Mouse (Mus musculus): ENCODE measurements at regions not wholly inside any gene's neighbourhood (a gene's known extent, or its start where the extent isn't known, plus 50 kb on each side); places are given as distances from the start of the nearest gene placed in this dataset.

DNA sequence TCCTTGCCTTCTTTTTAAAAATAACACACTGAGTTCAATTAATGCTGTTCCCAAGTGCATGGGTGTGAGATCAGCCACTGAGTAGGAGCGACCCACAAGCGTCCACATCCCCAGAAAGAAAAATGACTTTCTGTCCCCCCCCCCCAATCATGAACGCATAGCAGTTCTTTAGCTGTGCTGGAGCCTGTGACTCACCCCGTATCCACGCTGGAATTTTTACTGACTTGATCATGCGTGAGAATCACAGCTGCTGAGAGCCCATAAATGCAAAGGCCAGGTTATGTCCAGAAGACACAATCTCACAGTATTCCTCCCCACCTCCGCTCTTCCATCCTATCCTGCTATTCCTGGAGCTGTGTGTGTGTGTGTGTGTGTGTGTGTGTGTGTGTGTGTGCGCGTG is 53.3 kb downstream of the Fos start:
- DNase-seq = no peak

DNA sequence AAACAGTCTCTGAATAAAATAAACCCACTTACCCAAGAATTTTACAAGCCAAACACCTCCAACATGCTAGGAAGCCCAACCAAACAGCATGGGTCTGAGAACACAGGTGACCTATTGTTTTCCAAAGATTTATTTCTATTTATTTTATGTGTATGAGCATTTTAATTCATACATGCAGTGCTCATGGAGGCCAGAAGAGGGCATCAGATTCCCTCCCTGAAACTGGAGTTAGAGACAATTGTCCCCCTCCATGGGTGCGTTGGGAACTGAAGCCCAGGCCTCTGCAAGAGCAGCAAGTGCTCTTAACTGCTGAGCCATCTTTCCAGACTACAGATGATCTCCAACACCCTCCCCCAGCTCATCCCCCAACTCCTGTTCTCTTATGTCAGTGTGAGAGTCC is 57.9 kb downstream of the Fos start:
- DNase-seq = no peak

DNA sequence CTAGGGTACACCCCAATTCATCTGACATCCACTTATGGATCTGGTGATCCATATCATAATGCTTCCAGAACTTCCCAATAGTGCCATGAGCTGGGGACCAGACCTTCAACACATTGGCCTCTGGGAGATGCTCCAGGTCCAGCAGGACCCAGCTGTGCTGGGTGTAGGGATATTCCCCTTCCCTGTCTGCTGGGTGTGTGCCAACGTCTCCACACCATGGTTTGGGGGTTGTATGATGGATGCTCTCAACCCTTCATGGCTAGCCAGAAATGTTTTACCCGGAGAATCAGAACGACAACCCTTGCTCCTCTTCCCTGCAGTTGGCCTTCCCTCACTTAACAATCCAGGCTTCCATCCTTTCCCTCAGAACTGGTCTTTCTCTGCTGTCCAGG is 58.5 kb downstream of the Fos start:
- DNase-seq = no peak

DNA sequence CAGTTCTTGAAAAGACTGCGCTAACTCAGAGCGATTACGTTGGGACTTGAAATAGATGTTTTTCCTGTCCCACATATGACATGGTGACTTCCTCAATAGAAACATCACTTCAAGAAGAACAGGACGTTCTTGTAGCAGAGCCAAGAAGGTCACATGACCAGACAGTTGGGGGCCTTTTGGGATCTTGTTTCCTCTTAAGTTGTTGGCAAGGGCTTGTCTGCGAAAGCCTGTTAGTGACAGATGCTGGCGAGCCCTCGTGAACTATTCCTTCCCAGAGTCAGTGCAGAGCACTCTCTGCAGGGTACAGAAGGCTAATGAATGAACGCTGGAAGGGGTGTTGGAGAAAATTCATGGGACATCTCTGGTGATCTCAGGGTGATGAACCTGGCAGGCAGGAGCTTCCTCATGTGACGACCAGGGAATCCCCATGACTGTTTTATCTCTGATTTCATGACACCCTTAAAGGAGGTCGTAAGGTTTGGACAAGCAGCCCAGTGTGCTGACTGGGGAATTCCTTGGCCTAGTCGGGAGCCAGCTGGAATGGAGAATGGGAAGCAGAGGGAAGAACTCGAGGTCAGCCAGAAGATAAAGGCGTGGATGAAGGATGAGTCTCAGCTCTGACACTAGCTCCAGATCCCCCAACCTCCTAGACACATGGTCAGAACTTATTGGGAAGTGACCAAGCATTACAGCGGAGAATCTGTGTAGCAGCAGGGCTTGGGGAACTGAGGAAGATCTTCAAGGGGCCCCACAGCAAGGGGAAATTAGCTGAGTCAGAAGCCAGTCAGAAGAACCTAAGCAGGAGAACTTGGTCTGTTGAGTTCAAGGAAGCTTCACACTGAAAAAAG is 59.1 kb downstream of the Fos start:
- DNase-seq = peak; percentile 66 to 72

DNA sequence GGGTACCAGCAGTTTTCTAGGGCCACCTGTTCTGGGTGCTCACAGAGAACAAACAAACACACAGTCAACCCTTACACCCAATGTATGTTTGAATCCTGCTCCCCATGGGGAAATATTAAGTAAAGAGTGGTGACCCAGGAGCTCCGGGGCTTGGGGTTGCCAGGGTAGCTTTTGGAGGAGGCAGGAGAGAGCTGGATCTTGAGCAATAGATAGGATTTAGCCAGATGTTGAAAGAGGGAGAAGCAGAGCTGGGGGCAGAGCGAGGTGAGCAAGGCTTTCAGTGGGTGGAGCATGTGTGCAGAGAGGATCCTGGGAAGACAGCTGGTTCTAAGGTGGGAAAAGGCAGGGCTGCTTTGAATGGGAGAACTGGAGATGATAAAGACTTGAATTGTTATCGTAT is 59.9 kb downstream of the Fos start:
- DNase-seq = no peak

DNA sequence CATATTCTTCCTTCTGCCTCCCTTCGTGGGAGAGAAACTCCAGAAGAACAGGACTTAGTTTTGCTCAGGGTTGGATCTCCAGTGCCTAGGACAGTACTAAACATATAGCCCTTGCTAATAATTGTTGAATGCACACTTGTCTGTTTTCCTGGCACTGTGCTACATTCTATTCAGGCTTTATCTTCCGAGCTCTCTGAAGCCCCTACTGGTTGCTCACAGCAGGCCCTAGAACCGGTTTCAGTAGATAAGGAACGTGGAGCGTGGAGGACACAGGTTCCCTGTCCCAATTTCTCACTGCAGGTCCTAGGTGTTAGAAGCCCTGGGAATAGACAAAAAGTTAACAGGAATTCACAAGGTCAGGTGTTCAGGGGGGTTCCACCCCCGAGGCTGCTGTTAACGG is 59.4 kb upstream of the Jdp2 start:
- DNase-seq = no peak

DNA sequence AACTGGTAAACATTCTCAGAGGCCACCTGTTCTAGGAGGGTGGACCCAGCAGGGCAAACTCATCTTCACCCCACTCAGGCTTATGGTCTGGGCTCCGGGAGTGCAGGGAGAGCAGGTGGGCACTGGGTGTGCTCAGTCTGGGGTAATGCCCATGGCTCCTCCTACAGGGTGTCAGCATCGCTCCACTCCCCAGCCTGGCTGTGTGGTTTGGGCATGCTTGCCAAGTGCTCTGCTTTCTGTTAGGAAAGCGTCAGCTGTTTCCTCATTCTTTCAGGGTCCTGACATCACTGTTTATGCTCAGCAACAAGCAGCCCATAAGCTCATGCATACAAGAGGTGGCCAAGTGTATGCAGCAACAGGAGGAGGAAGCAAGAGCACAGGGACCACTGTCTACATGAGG is 57.7 kb upstream of the Jdp2 start:
- peak in 1 of 2 experiments; percentile 42 for DNase-seq

DNA sequence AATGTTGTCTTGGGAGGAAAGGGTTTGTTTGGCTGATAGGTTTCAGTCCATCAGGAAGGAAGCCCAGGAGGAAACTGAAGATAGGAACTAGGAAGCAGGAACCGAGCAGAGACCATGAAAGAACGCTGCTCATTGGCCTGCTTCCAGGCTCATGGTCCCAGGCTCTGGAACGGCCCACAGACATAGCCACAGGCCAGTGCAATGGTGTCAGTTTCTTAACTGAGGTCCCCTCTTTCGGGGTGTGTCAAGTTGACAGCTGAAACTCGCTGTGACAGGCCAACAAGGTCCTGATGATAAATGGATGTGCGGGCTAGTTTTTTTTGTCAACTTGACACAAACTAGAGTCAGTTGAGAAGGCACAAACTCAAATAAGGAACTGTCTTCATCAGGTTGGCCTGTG is 55.9 kb upstream of the Jdp2 start:
- no peak for DNase-seq

DNA sequence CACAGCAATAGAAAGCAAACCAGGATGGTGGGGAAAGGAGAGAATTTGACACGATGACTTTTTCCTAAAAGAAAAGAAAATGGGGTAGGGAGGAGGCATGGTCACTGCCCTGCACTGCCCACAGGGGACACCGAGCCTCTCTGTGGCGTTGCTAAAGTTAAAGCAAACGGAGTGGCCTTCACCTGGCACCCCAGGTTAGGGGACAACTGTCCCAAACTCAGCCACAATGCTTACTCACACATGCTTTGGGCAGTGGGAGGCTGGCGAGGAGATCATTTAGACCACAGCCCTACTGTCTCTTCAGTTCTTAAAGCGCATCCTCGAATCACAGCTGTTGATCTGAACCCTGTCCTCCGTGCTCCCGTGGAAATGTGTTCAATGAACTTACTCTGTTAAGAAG is 55.3 kb upstream of the Jdp2 start:
- no peak for DNase-seq

DNA sequence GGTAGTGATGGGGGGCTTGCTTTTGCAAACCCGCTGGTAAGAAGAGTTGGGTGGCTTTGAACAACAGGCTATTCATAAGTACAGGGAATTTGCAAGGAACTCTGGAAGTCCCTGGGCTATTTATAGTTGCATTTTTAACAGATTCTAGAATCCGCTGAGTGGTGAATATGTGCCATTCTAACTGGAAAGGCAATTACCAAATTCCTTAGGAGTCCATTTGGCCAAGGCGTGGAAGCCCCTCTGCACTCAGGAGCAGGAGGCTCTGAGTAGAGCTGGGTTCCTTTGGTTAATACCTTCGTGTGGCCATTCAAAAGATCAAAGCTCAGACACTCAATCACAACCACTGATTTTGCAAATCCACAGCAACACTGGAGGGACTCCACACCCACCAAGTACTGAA is 54.0 kb upstream of the Jdp2 start:
- no peak for DNase-seq

DNA sequence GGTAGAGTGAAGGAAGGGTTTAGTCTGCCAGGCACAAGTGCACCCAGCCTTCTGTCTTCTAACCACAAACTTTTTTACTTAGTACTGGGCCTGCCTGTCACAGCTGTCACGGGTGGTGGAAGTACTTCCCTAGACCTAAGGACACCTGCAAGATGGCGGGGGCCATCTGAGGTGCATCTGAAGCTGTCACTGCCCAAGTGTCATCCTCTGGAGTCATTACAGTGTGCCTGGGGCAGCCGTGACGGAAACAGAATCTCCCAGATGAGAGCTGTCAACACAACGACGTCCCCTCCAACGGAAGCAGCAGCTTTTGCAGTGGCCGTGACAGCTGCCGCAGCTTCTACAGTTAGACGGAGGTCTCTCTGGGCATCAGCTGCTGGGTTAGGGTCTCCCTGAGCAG is 53.1 kb upstream of the Jdp2 start:
- DNase-seq = no peak

DNA sequence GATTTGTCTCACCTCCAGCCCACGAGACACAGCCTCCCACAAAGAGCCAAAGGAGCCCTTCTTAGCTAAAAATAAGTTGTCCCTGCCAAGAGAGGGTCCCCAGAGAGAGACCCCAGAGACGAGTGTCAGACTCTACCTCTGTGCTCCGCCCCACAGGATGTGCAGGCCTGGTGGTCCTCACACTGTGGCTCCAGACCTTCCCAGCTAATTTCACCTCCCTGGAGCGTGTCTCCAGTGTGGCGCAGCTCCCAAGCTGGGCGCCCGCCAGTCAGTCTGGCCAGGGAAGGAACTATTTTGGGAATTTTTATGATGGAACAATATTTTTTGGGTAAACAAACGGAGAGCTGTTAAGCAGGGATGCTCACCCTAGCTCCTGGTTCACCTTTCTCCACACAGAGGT is 50.8 kb upstream of the Jdp2 start:
- DNase-seq = peak in 1 of 2 experiments; percentile 29

Measured in adrenal gland, postnatal 36 days (tissue).